Mouse (Mus musculus) mouse embryonic stem cell (cell line): ENCODE measurements around the gene Opcml.

ENCODE experiments used
- in situ Hi-C, 2 experiments: fragments of 300-500 bp; cut with MboI; formaldehyde crosslinking; loops; 1 replicate in 1 of 2; 3 replicates in 1 of 2; pipeline ENCODE4 v1.14.3; 2019 to 2020; ENCODE audit warnings: low sequenced_read_pairs in 2 of 2, low pct_unique_long_range_greater_than_20kb in 1 of 2, mixed read lengths in 1 of 2; ENCODE audit not compliant: unreplicated experiment in 1 of 2

Opcml gene

DNA sequence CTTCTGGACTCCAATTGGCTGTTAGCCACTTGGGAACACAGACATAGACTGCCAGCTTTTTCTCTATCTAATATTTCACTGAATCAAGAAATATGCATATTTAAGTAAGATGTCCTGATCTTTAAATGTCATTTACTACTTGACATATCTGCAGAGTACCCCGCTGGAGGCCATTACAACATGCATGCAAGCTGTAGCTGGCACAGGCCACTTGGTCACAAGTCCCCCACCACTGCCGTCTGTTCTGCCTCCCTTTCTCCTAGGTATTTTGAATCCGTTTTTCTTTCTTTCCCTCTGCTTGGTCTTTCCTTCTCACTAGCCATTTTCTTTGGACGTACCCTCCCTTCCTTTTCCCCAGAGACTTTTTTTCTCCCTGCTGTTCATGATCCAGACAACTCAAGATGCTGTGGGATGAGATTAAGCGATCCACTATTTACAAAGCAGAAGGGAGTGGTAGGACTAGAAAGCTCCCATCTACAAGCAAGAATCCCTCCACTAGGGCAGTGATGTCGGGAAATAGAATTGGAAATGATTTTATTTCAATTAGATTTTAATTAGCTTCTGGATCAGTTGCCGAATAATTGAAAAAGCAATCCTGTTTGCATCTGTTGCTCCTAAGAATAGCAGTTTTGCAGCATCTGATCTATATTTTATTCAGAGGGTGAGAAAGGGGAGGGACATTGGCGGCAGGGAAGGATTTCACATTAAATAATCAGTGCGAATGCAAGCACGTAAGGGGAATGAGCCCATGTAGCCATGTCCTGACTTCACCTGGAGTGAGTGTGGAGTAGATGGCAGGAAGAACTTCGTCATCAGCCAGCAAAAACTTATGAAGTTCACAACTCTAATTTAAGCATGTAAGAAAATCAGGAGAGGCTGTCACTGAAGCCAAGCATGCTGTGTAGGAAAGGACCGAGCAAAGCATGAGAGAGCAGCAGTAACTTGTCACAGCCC is 709.5 kb downstream of the Opcml start:
- in situ Hi-C loops = no loop called here

DNA sequence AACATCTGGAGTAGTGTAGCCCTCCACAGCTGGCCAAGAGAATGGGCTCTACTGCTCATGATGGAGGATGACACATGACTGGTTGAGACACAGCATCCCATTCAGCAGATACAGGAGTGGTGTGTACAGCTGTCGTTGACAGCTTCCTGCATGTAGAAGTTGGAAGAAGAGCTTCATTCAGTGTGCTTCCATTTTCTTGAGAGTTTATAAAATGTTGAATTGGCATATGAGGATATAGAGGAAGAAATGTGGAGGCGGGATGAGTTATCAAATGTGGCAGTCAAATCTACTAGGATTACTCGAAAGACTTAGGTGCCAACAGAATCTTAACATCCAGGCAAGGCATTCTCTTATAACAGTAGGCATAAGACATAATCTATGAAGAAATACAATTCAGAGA is 723.3 kb downstream of the Opcml start:
- in situ Hi-C loops = no loop called here

DNA sequence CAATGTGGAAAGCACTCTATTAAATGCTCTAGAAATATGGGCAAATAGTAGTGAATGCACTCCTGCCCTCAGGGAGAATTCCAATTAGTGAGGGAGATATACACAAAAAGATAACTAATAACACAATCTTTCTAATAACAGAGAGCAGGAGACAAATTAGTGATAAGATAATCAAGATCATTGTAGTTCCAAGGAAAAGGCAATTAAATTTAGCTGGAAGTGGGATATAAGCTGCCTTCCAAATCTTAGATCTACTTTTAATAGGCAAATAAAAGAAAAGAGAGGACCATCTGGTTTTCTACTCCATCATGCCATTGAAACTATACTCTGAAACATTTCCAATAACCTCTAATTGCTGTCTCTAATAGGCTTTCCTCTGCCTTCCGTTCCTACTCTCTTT is 742.6 kb downstream of the Opcml start:
- in situ Hi-C loops = no loop called here

DNA sequence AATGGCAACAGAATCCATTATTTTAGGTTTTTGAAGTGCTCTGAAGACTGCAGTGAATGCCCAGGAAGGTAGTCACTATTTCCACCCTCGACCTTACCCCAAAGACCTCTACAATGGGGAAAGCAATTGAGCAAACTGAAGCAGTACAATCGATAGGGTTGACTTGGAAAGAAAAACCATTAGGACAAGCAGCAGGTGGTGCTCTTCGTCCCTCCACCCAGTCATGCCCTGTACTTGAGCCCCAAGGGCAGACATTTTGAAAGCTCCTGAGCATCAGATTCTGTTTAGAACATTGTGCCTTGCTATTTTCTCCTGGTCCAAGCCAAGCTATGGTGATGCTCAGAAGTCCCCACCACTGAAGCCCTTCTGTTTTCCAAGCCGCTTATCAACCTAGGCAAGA is 744.4 kb downstream of the Opcml start:
- in situ Hi-C loops = no loop called here

DNA sequence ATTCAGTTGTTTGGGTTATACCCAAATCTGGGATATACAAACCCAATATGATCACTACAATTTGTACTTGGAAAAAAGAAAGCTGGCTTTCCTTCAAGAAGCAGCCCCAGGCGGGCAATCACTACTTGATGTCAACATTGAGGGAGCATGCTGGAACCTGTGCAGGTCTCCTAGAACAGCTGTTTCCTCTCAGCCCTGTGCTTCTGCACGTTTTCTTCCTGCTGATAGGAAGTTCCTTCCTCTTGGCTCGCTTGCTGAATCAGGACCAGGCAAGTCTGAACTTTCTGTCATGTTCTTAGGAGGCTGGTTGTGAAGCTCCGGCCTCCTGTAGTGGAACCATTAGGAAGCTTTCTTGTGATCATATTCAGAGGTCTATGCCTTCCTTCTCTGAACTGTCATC is 746.1 kb downstream of the Opcml start:
- in situ Hi-C loops = no loop called here

DNA sequence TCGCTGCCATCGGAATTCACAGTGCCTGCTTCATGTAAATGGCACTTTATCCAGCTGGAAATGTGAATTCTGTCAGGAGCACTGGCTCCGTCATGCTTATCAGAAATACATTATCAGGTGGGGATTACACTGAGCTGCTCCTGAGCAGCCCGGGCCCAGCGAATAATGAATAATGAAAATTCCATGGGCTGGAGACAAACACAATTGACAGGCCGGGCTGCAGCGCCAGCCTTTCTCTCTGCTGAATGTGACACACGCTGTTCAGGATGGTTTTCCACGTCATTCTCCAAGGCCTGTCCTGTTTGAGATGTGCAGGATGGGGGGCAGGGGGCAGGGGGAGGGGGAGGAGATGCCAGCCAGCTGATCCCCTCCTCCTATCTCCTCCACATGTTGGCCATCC is 757.6 kb downstream of the Opcml start:
- in situ Hi-C loops = no loop called here

DNA sequence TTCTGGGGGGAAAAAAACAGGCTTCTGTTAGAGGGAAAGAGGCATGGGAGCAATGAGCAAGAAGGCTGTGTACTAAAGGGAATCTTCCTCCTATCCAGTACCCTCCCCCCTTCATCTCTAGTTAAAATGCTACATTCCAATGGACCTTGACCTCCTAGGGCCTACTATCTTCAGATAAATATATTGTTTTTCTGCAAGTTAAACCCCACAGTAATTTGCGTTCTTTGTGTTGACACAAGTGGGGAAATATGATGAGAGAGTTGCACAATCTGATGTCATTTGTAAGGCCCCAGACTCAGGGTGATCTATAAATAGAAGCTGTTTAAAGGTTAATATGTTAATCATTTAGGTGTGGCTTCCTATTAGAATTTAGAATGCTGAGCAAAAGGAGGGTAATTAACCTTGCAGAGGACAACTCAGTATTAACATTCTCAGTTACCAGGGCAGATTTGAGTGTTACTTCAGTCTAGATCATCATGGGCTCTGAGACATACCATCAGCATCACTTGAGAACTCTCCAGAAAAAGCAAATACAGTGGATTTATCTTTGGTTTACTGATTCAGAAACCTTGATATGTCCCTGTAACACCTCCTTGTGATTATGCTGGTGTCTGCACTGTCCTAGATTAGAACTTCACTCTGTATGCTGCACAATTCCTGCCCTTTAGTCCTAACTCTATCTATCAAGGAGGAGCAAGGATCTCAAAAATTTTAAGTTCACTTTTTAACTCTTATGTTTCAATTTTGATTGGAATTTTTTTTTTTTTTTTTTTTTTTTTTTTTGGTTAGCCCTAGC is 762.0 kb downstream of the Opcml start:
- in situ Hi-C loops = no loop called here

DNA sequence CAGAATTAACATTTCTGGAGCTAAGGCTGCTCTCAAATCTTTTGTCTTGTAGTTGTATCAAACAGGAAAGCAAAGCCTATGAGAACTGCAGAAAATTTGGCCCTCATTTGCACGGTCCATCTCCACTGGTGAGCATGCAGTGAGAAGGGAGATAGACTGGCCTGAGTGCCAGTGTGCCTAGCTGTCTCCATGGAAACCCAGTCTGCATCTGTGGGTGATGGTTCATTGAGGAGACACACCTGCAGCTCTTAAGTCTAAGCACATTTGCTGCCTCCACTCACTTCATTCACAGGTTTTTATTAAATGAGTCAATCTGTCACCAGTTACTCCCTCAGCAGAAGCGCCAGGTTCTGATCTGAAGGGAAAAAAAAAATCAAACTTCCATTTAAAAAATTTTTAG is 768.1 kb downstream of the Opcml start:
- in situ Hi-C loops = no loop called here

DNA sequence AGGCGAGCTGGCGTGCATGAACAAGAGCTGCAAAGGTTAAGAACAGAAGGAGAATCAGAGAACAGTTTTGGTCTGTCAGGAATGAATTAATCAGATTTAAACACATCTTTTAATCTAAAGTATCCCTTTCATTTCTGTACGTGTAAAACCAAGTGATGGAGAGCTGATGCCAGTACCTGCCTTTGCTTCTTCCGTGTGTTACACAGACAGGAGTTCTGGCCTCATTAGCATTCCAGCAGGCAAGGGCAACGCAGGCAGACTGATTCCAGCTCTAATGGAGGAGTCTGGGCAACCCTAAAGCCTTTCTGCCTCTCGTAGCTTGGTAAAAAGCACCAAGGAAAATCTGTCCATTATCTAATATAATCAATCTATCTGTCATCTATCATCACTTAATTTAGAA is 771.2 kb downstream of the Opcml start:
- in situ Hi-C loops = no loop called here

DNA sequence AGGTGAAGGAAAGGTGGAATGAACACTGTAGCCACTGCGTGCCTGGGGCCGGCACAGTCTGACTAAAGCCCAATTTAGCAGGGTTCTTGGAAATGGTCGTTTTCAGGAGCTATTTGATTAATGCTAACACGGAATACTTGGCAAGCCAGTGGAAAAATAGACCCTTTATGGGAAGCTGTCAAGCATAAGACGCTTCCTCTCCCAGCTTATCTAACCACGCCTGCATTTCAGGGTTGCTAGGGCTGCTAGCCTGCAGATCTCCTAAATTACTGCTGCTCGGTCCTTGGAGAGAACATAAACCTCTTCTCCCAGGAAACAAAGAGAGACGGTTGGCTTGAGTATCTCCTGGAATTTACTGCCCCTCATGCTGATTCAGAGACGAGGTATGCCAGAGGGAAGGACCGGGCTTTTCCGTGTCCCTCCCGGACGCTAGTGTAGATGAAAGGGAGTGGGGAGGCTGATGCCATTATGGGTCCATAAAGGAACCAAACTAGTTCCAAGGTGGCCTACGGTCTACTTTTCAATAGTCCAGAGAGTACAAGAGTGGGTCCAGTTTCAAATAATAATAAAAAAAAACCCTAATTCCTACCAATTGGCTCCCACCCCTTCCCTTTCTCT is 772.6 kb downstream of the Opcml start:
- in situ Hi-C loops = no loop called here

DNA sequence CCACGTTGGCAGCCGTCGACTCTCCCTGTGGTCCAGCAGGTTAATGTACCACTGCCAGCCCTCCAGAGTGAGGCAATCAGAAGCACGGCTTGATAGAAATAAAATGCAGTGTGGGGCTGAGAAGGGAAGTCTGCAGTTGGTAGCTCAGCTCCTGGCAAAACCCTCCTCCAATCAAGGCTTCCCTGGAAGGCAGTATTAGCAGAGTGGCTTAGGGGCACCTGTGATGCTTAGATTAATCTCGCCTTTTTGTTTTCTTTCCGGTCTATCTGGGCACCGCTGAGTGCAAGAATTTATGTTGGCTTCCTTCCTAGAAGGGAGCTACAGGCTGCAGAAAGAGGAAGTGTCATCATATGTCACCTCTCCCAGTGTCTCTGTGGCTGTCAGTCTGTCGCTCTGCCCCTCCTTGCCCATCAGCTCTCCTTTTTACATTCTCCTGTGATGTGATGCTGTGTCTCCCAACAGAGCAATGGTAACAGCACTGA is 778.5 kb downstream of the Opcml start:
- in situ Hi-C loops = no loop called here

DNA sequence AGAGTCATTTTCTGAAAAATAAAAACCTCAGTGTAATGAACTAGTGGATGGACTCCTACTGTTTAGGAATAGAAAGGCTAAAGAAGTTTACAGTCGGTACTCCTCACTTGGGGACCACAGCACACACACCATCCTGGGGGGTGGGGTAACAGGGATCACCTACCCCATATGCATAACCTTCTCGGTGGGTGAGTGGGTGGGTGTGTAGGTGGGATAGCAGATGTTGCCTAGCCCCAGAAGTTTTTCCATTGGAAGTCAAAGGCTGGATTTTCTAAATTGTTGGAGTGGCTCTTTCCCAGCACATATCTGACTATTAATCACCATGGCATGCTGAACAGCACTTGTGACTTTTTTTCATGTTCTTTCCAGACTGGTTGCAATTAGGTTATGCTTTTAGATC is 779.2 kb downstream of the Opcml start:
- in situ Hi-C loops = no loop called here

DNA sequence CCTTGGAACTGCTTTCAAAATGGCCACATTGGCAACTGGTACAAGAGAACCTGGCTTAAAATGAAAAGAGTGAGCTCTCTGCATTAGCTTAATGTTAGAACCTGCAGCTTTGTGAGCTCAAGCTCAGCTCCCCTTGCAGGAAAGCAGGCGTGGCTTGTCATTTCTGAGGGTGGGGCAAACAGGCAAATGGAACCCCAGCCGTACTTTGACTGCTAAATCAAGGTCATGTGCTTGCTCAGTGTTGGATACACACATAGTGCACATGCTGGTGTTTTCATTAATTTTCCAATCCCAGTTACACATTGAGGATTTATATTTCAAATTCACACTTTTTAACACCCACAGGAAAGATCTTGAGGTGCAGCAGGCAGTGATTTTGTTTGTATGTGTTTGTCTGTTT is 781.1 kb downstream of the Opcml start:
- in situ Hi-C loops = no loop called here

DNA sequence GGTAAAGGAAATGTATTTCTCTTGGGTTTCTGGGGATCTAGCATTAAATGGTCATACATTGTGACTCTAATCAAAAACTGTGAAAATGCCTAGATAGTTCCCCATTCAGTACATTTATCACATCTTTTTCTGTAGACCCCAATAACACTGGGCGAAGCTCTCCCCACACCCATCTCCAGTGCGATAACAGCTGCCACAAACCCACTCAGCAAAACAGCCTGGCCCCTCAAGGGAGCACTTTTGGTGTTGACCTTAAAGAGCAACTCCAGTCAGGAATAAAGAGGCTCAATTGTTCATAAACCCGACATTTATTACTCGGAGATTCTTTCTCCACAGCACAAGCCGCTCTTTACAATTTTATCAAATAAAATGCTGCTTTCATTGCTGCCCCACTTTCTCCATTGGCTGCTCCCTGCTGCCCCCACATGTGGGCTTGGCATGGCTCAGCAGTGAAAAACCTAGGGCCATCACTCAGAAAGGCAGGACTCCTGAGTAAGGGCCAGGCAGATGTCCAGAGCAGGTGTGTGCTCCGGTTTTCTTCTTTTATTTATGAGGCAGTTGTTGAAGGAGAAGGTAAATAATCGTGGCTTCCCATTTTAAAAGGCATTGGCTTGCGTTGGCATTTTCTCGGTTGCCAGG is 781.7 kb downstream of the Opcml start:
- in situ Hi-C loops = no loop called here

DNA sequence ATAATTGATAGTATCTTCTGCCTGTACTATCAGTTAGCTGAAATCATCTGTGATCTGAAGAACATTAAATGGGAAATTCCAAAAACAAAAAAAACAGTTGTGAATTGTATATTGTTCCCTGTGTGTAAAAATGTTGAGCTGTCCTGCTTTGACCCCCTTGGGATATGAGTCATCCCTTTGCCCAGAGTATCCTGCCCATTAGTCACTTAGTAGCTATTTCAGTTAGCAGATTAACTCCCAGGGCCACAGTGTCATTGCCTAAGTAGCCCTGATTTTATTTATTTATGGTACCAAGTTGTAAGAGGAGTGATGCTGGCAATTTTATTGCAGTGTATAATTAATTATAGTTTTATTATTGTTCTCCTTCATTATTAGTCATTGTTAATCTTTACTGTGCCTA is 788.2 kb downstream of the Opcml start:
- in situ Hi-C loops = no loop called here

DNA sequence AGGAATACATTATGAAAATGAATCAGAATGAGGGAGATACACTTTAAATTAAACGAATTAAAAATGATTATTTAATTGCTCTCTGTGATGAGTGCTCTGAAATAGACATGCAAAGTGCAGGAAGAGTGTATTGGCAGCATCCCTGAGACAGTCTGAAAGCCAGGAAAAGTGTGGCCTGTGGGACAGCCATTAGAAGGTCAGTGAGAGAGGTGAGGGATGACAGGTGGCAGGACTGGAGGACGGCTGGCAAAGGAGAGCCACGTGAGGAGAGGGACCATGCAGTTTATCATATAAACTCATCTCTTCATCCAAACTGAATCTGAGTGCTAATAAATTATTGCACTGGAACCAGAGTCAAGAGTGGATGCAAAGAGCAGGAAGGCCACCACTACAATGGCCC is 796.7 kb downstream of the Opcml start:
- in situ Hi-C loops = no loop called here

DNA sequence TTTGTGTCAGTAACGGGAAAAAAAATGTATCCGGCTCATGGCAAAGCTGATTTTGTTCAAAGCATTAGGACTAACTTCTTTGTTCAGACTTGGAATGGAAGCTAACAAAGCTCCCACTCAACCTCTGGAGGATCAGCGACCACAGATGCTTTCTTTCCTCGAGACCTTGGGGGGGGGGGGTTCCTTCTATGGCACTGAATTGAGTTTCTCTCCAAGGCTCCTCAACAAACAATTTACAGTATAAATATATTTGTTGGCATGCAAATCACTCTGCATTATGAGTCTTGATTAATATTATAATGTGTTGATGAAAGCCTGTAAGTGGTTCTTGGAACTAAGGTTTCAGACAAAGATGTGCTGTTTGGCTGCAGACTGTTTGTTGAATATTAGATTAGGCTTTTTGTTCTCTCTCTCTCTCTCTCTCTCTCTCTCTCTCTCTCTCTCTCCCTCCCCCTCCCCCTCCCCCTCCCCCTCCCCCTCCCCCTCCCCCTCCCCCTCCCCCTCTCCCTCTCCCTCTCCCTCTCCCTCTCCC is 797.3 kb downstream of the Opcml start:
- in situ Hi-C loops = no loop called here

DNA sequence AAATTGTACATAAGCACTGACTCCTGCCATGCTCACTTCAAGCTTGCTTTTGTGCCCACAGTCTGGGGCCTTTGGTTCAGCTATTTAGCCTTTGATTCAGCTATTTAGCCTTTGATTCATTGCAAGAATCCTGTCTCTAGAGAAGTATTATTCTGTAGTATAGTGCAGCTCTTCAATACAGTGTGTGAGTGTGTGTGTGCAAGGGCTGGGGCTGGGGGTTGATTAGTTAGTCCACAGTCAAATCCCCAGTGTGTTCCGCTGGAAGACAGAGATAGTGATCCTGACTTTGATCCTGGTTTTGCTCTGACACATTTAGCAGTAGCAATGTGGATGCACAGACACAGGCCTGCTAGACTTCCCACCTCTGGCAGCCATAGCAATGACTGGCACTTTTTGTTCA is 797.9 kb downstream of the Opcml start:
- in situ Hi-C loops = no loop called here

DNA sequence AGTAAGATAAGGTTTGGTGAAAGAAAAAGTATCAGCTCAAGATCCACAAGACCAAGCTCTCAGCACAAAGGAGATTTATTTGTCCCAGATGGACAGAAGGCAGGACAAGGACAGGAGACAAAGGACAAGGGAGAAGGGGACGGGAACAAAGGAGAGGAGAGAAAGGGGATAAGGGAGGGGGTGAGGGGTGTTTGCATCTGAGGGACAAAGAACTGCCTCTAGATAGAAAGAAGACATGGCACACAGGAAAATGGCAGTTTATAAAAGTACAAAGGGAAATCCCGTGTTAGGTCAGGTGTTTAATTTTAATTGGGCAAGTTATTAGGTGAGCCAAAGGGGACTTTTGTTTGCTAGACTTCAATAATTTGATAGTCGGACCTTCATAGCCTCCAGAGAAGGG is 801.6 kb downstream of the Opcml start:
- in situ Hi-C loops = no loop called here
